Mouse (Mus musculus) layer of hippocampus, adult 2 months (tissue): ENCODE results near the gene Prkcz. TPM values are rescaled to one million over a fixed set of nuclear protein-coding genes. Genes with fewer than 3 reads are reported as not detected.

ENCODE experiments used
- DNase-seq, 2 experiments: peaks; one replicate each; pipeline ENCODE4 v3.0.0; 2022; ENCODE audit warnings: low spot score in 2 of 2
- H3K27ac ChIP-seq: fragments of 200-600 bp; 2 replicates; pipeline ENCODE4 v1.8.1; 2022
- H3K4me3 ChIP-seq: fragments of 200-600 bp; 2 replicates; pipeline ENCODE4 v1.8.1; 2022; ENCODE audit warnings: mild to moderate bottlenecking
- CTCF ChIP-seq: fragments of 200-600 bp; conservative IDR thresholded peaks from 2 replicates; pipeline ENCODE4 v1.8.1; 2022; ENCODE audit warnings: antibody characterized with exemption, mild to moderate bottlenecking, moderate library complexity
- total RNA-seq, 2 experiments: library from RNA; stranded (reverse); gene quantifications; 2 replicates each; pipeline ENCODE4 v1.2.3; 2021

The Prkcz gene
- total RNA-seq, 2 experiments from 2014 or later: 158 to 160 TPM

DNA sequence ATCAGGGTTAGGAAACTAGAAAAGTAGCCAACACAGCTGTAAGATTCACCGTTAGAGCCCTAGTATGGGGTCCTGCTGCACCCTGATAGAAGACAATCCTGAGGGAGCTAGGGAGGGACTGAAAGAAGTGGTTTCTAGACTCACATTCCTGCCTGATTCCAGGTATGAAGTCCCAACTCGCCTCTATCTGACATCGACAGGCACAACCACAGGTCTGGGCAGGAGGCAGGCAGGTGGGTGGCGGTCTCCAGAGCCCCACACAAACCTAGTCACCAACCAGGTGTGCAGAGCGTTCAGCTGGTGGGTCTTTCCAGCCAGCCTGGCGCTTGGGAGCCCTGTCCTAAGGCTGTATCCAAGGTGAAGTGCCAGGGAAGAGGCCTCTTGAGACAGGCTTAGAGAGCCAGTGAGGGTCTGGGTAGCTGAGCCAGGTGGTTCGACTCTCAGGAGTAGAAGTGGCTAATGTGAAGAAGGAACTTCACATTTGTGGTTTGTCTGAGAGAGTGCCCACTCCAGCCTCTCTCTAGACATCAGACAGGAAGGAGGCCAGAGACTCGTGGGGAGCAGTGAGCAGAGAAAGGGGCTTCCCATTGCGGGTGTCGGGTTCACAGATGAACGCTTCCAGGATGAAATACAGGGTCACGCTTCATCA is 124.3 kb downstream of the Prkcz start:
- H3K27ac ChIP-seq: peak overlapping the region; percentile 99
- no peak for TF ChIP-seq CTCF
- no peak for DNase-seq

DNA sequence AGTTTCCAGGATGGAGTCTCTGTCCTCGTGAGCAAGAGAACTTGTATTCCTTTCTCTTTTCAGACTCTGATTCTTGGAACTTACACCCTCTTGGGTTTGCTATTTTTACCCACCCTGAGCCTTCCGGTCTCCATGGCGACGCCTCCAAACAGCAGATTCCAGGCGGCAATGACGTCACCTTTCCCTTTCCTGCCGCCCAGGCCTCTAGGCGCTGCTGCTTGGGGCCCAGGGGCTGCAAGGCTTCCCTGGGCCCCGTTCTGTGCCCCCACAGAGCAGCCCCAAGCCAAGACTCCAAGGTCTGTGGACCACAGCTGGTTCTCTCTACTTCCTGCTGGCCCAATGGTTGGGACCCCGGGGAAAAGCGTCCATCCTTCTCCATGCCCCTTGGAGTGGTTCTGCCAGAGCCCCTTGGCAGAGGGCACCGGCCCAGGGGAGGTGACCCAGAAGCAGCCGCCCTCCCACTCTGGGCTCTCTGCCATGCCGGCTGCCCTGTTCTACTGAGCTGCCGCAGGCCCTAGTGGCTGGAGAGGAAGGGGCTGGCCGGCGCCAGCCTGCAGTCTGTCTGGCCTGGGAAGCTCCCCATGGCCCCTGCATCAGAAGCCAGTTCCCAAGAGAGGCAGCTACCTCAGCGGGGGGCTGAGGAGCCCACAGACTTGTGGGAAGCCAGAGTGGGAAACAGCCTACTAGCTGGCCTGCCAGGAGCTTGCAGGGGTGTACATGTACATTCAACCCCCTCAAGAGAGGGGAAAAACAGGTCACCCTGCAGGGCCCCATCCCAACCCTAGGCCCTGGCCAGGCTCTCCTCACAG is 125.6 kb downstream of the Prkcz start:
- peak overlapping the region; percentile 47 for H3K4me3 ChIP-seq
- H3K27ac ChIP-seq: peak overlapping the region; percentile 99
- peak; percentile 93 to 95 for DNase-seq
- peak; percentile 57 for TF ChIP-seq CTCF

More for the DNA sequence above, 124.3 kb downstream of the Prkcz start:
- no peak overlapping the region for H3K4me3 ChIP-seq

DNA sequence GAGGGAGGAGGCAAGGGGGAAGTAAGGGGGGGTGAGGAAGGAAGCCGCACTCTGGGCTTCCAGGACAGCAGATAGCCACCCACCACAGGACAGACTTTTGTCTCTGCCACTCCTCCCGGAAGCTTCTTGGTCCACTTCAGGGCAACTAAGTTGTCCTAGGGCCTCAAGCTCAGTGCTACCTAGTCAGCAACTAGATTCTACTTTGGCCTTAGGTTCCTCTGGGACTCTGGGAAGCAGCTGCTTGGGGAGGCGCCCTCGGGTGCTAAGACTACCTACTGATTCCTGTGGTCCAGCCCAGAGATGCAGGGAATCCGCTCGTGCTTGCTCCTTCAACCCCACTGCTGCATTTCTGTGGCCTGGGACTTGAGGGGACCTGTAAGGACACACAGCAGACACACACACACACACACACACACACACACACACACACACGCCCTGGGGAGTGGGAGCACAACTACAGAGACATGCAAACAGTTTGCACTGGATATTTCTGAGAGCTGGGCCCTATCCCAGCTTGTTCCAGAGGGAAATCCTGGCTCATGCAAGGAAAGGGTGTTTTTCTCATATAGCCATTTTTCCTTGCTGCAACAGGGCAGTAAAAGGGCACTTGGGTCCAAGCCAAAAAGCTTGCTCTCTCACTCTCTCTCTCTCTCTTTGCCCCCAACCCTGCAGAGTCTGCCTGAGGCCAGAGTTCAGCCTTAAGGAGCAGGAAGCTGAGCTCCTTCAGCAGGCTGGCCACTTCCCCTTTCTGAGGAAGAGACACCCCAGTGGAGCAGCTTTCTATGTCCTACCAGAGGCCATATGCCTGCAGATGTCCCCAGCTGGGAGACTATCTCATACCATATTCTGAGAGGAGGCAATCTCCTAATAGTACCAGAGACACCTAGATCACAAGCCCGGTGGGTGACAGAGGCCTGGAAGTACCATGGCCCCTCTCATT is 126.5 kb downstream of the Prkcz start:
- DNase-seq: no peak
- TF ChIP-seq CTCF: no peak
- Histone ChIP-seq H3K27ac (peak overlapping the region; percentile 99), H3K4me3 (peak overlapping the region; percentile 28; the same call in 1 of the 2 replicates)

DNA sequence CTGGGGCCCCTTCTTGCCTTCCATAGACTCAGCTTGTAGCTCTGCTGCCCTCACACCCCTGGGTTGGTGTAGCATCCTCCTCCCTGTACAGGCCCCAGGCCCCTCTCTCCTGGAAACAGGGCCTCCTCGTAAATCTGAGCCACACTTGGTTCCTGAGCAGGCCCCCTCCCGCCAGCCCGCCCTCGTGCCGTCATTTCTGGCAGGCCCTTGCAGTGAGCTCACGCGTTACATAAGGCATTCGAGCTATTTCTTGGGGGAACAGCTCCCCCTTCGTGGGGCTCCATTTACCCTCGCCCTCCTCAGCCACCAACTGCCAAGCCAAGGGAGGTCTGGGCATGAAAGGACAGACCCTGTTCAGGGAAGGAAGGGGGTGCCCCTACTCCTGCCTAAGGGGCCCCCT is 127.3 kb downstream of the Prkcz start:
- Histone ChIP-seq H3K27ac (peak overlapping the region; percentile 99), H3K4me3 (no peak overlapping the region)
- DNase-seq: peak; percentile 83 to 90
- TF ChIP-seq CTCF: peak; percentile 30

DNA sequence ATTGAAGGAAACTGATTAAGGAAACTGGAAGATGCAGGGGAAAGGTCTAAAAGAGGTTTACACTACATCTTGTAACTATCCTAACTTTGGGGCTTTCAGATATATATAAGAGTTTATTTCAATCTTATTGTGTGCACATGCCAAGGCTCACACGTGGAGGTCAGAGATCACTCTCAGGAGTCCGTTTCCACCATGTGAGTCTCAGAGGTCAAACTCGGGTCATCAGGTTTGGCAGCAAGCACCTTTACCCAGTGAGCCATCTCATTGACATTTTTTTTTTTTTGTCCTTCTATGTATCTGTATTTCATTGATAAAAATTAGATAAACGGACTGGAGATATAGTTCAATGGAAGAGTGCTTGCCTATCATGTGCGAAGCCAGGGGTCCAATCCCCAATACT is 132.7 kb downstream of the Prkcz start:
- Histone ChIP-seq H3K4me3 (no peak overlapping the region), H3K27ac (no peak overlapping the region)
- no peak for DNase-seq
- TF ChIP-seq CTCF: no peak

DNA sequence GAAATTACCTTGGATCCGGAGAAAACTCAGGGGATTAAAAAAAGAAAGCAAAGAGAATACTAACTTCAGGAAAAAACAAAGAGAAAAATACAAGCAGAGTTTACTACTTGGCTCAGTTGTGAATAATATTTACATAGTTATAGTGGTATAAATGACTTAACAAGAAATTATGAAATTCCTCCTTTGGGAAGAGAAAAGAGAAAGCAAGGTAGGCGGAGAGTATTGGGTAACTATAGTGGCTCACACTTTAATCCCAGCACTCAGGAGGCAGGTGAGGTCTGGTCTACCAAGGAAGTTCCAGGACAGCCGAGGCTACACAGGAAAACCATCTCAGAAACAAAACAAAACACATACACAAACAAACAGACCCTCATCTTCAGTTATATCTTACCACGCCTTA is 133.2 kb downstream of the Prkcz start:
- no peak overlapping the region for H3K27ac ChIP-seq
- no peak for TF ChIP-seq CTCF
- DNase-seq: no peak
- H3K4me3 ChIP-seq: no peak overlapping the region

DNA sequence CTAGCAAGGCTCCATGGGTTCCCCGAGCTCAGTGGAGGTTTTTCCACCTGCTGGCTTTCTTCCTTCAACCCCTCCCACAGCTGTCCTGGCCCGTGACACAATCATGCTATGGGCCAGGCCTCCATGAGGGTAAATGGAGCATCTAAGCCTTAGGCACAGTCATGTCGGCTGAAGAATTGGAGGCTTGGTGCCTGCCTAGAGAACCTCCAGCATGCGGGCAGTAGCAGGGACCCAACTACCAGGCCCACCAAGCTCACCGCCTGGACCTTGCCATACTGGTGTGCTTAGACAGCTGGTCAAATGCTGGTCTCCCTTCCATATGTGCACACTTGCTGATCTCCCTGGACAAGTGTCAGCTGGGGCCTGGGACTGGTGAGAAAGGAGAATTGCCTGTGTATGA is 135.2 kb downstream of the Prkcz start:
- no peak for TF ChIP-seq CTCF
- DNase-seq: no peak
- H3K27ac ChIP-seq: no peak overlapping the region
- H3K4me3 ChIP-seq: no peak overlapping the region

DNA sequence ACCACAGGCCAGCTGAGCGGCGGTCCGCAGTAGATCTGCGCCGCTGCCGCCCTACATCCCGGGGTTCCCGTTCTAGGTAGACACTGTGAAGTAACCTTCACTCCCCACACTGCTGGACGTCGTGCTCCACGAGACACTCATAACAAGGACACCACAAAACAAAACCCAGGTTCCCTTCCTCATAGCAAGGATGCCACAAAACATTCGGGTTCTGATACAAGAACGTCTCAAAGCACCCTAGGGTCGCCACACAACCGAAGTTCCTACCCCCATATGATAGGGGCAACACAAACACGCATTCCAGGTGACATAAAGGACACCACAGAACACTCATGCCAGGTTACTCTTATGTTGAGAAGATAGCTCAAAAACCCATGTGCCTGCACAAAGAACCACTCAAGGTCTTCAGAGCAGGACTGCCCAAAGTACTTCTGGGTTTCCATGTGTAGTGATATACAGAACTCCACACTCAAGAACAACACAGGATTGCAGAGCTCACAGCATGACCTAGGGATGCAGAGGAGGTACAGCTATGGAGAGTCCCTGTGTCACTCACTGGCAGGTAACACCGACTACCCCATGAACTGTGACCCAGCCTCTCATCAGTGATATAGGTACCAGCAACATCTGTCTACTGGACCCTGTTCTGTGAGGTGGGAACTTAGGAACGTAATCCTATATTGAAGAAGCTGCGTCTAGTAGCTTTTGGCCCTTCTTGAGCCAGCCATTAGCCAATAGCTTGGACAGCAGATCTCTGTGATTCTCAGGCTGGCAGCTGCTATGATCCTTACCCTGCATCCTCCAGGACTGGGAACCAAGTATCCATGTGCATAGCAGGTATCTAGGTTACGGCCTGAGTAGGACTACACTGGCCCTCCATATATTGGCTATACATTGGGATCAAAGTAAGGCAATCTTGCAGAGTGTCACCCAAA is 137.3 kb downstream of the Prkcz start:
- no peak for TF ChIP-seq CTCF
- peak overlapping the region; percentile 64 for H3K4me3 ChIP-seq

DNA sequence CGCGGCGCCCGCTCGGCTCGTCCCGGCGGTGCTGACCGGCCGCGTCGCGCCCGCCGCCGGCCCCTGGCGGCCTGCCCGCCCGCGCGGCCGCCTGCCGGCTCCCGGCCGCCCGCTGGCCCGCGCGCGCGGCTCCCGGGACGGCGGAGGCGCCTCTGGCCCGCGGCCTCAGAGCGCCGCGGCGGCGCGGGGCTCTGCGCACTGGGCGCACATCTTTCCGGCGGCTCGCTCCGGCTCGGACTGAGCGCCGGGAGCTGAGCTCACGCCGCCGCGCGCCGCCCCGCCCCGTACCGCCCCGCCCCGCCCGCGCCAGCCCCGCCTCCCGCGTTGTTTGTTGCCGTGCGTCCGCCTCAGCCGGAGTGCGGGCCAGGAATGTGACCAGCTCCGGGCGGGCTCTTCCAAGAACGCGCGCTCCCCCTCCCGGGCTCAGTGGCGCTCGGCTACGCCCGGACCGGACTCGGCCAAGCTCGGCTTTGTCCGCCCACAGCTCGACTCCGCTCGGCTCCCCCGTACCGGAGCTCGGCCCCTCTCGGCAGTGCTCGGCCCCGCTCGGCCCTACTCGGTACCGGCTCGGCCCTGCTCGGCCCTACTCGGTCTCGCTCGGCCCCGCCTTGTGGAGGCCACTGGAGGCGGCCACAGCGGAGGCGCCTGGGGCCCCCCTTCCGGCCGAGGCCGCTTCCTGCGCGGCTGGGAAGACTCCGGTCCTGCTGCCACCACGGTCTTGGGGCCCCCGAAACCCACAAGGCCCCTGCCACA is 138.1 kb downstream of the Prkcz start:
- Histone ChIP-seq H3K4me3 (peak overlapping the region; percentile 64), H3K27ac (peak overlapping the region; percentile 99)
- DNase-seq: peak; percentile 99 to 100
- TF ChIP-seq CTCF: peak; percentile 65

More for the DNA sequence above, 137.3 kb downstream of the Prkcz start:
- DNase-seq: no peak
- peak overlapping the region; percentile 99 for H3K27ac ChIP-seq

DNA sequence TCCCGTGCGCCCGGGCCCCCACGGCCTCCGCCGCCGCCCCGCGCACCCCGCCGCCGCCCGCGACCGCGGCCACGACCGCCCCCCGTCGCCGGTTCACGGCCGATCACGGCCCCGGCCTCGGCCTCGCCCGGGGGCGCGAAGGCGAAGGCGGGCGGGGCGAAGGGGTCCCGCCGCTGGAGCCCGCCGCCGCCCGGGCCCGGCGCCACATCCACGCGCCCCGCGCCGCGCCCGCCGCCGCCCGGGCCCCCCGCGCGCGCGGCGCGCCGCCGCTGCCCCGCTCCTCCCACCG is 138.7 kb downstream of the Prkcz start, which contains the start of gene Ski:
Gene Ski (minus strand): TSS at position 41 of the 289 bp plus-strand sequence.
- TF ChIP-seq CTCF: no peak
- Histone ChIP-seq H3K4me3 (peak within 1 kb of the TSS; percentile 81), H3K27ac (peak within 1 kb of the TSS; percentile 99)
- no peak for DNase-seq
